Mouse (Mus musculus): ENCODE data around the gene Rab43. TPM values are rescaled to one million over a fixed set of nuclear protein-coding genes. Genes with fewer than 3 reads are reported as not detected.

Gene Rab43
- polyA plus RNA-seq, 1 experiment from 2014 or later = 8.2 TPM

DNA sequence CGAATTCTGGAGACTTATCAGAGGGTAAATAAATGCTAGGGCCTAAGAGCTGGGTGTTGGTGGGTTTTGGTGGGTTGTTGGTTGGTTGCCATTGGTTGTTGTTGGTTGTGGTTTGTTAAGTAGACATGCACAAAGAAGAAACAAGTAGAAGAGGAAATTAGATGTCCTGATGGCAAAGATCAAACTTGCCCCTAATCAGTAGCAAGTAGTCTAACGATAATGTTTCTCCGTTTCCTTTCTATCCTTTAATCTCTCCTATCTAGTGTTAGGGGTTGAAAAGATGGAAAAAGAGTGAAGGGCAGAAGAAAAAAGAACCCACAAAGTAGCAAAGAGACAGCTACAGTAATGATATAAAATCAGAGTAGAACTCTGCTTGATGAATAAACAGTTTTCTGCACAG is 67.3 kb downstream of the Rab43 start:
- ATAC-seq (replicated peaks; ENCODE audit: insufficient number of reproducible peaks, insufficient read depth, low FRiP score, low read depth) = no peak
- no peak overlapping the region for H3K9ac ChIP-seq
- H3K36me3 ChIP-seq = no peaks in the 10 kb centered on the region
- no peak overlapping the region for H3K27ac ChIP-seq
- H3K27me3 ChIP-seq = no peaks in the 10 kb centered on the region
- no peaks in the 10 kb centered on the region for H3K9me3 ChIP-seq (replicated peaks)
- 73% methylated on average over 3 of the region's 3 CpGs for WGBS
- H3K4me1 ChIP-seq (replicated peaks) = peaks cover 14% of the 10 kb centered on the region
- no peak overlapping the region for H3K4me3 ChIP-seq
- H3K4me2 ChIP-seq = no peak overlapping the region

GRCm38 (mm10) chr6:87743281-87743680 is 68.7 kb downstream of the Rab43 start:
- no peak for ATAC-seq (replicated peaks; ENCODE audit: insufficient number of reproducible peaks, insufficient read depth, low FRiP score, low read depth)
- 69% methylated on average over 5 of the region's 5 CpGs for WGBS

DNA sequence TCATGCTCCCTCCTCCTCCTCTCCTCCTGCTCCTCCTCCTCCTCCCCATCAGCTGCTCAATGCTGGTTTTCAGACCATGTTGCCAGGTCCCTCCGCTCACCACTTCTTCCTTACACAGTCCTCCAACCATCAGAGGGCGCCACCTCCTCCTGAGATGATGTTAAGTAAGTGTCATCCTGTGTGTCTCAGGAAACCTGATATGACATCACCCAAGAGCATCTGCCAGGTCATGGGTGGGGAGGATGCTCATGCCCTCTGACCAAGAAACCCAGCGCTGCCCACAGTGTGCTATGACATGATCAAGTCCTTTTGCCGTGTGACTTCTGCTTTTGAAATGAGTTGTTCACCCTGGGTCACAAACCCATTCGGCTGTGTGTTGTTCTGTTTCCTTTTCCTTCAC is 69.2 kb downstream of the Rab43 start:
- no peak overlapping the region for H3K4me3 ChIP-seq
- H3K4me2 ChIP-seq = no peak overlapping the region
- H3K4me1 ChIP-seq (replicated peaks) = peaks cover 26% of the 10 kb centered on the region
- no peaks in the 10 kb centered on the region for H3K36me3 ChIP-seq
- no peaks in the 10 kb centered on the region for H3K9me3 ChIP-seq (replicated peaks)
- no peak for ATAC-seq (replicated peaks; ENCODE audit: insufficient number of reproducible peaks, insufficient read depth, low FRiP score, low read depth)
- H3K27ac ChIP-seq = no peak overlapping the region
- no peak overlapping the region for H3K9ac ChIP-seq
- no peaks in the 10 kb centered on the region for H3K27me3 ChIP-seq
- 78% methylated on average over 5 of the region's 5 CpGs for WGBS

More at GRCm38 (mm10) chr6:87743281-87743680, 68.7 kb downstream of the Rab43 start:
- Histone ChIP-seq H3K4me2 (no peak overlapping the region), H3K4me3 (no peak overlapping the region), H3K27ac (no peak overlapping the region), H3K4me1 (replicated peaks) (peaks cover 21% of the 10 kb centered on the region), H3K9ac (no peak overlapping the region), H3K36me3 (no peaks in the 10 kb centered on the region), H3K27me3 (no peaks in the 10 kb centered on the region), H3K9me3 (replicated peaks) (no peaks in the 10 kb centered on the region)

GRCm38 (mm10) chr6:87741978-87742377 is 70.0 kb downstream of the Rab43 start:
- peaks cover 26% of the 10 kb centered on the region for H3K4me1 ChIP-seq (replicated peaks)
- H3K36me3 ChIP-seq = no peaks in the 10 kb centered on the region
- no peak for ATAC-seq (replicated peaks; ENCODE audit: insufficient number of reproducible peaks, insufficient read depth, low FRiP score, low read depth)
- H3K4me3 ChIP-seq = no peak overlapping the region
- H3K27me3 ChIP-seq = no peaks in the 10 kb centered on the region
- no peaks in the 10 kb centered on the region for H3K9me3 ChIP-seq (replicated peaks)
- 58% methylated on average over 8 of the region's 8 CpGs for WGBS
- no peak overlapping the region for H3K9ac ChIP-seq
- no peak overlapping the region for H3K4me2 ChIP-seq
- no peak overlapping the region for H3K27ac ChIP-seq

DNA sequence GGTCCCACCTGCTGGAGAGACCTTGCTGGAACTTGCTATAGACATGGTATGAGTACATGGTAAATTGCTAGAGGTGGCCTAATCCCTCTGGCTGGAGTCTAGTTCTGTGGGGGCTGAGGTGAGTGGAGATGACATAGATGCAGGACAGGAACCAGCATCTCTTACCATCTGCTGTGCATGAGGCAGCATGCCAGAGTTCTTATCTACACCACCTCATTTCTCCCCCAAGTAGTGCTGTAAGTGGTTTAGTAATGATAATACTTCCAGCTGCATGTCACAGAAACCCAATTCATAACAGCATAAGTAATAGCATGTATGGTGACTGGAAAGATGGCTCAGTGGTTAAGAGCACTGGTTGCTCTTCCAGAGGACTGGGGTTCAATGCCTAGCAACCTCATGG is 71.5 kb downstream of the Rab43 start:
- Histone ChIP-seq H3K27me3 (0 out of 2 replicates have a peak, but pooled peaks cover 5% of the 10 kb centered on the region), H3K4me1 (replicated peaks) (peaks cover 23% of the 10 kb centered on the region), H3K27ac (no peak overlapping the region), H3K9ac (no peak overlapping the region), H3K36me3 (no peaks in the 10 kb centered on the region), H3K9me3 (replicated peaks) (no peaks in the 10 kb centered on the region), H3K4me2 (no peak overlapping the region), H3K4me3 (no peak overlapping the region)
- no peak for ATAC-seq (replicated peaks; ENCODE audit: insufficient number of reproducible peaks, insufficient read depth, low FRiP score, low read depth)

DNA sequence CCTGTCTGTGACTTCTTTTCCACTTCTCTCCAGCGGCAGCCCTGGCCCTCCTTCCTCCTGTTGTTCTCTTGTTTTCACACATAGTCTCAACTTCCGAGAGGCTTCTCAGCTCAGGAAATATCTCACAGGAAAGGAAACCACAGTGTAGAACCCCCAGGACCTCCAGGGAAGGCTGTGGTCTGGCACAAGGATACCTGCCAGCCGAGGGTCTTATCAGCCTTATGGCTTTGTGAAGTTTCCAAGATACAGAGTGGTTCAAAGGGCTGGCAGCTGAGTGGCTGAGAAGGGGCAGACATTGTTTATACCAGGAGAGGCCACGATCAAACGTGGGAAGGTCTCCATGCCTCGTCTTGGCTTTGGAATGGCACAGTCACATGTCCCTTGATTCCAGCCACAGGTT is 72.1 kb downstream of the Rab43 start:
- Histone ChIP-seq H3K9me3 (replicated peaks) (no peaks in the 10 kb centered on the region), H3K36me3 (no peaks in the 10 kb centered on the region), H3K27me3 (0 out of 2 replicates have a peak, but pooled peaks cover 8% of the 10 kb centered on the region), H3K4me3 (no peak overlapping the region), H3K27ac (peak overlapping the region; percentile 47), H3K9ac (no peak overlapping the region), H3K4me2 (no peak overlapping the region), H3K4me1 (replicated peaks) (peaks cover 21% of the 10 kb centered on the region)
- 25% methylated on average over 6 of the region's 6 CpGs for WGBS
- no peak for ATAC-seq (replicated peaks; ENCODE audit: insufficient number of reproducible peaks, insufficient read depth, low FRiP score, low read depth)

Other genes starting within 250 kb of the Rab43 start
- gene Prokr1, start 221.4 kb downstream of the Rab43 start, polyA plus RNA-seq (2015; fragmentation: Nextera tagmentation; extraction: Ambion mirVana) = 1.3 and 1.9 TPM in 2 replicates
- gene Aplf, start 140.0 kb downstream of the Rab43 start, polyA plus RNA-seq (2015; fragmentation: Nextera tagmentation; extraction: Ambion mirVana) = 7.0 and 8.7 TPM in 2 replicates
- 0.77 and 0.99 TPM in 2 replicates for gene Efcc1, start 81.3 kb downstream of the Rab43 start, polyA plus RNA-seq (2015; fragmentation: Nextera tagmentation; extraction: Ambion mirVana)
- 3.9 and 4.2 TPM in 2 replicates for gene Gp9, start 34.1 kb downstream of the Rab43 start, polyA plus RNA-seq (2015; fragmentation: Nextera tagmentation; extraction: Ambion mirVana)
- gene Gm45140, start 23.6 kb upstream of the Rab43 start, polyA plus RNA-seq (2015; fragmentation: Nextera tagmentation; extraction: Ambion mirVana) = 2.2 TPM in 2 replicates
- gene Isy1, start 26.6 kb upstream of the Rab43 start, polyA plus RNA-seq (2015; fragmentation: Nextera tagmentation; extraction: Ambion mirVana) = 22.9 and 23.5 TPM in 2 replicates
- gene Cnbp, start 38.9 kb upstream of the Rab43 start, polyA plus RNA-seq (2015; fragmentation: Nextera tagmentation; extraction: Ambion mirVana) = 661 and 702 TPM in 2 replicates
- gene Copg1, start 75.7 kb upstream of the Rab43 start, polyA plus RNA-seq (2015; fragmentation: Nextera tagmentation; extraction: Ambion mirVana) = 94.7 and 129 TPM in 2 replicates
- gene Hmces, start 101.8 kb upstream of the Rab43 start, polyA plus RNA-seq (2015; fragmentation: Nextera tagmentation; extraction: Ambion mirVana) = 20.4 and 30.4 TPM in 2 replicates
- gene H1fx, start 169.5 kb upstream of the Rab43 start, polyA plus RNA-seq (2015; fragmentation: Nextera tagmentation; extraction: Ambion mirVana) = 18.1 and 23.2 TPM in 2 replicates
- gene Rab7, start 233.1 kb upstream of the Rab43 start, polyA plus RNA-seq (2015; fragmentation: Nextera tagmentation; extraction: Ambion mirVana) = 190 and 214 TPM in 2 replicates